Mouse (Mus musculus) embryonic facial prominence, embryonic 10.5 days (tissue): ENCODE measurements around the gene Bmper. TPM values are rescaled to one million over a fixed set of nuclear protein-coding genes. Genes with fewer than 3 reads are reported as not detected.

Experiments
- DNase-seq: peaks from one replicate; pipeline ENCODE4 v3.0.0-alpha.2; 2017; ENCODE audit warnings: low spot score
- H3K27ac ChIP-seq: fragments of 300-500 bp; sonication (generic); replicated peaks from 2 replicates; pipeline ENCODE4 v1.5.1; 2016; ENCODE audit warnings: mild to moderate bottlenecking
- H3K27me3 ChIP-seq: fragments of 300-500 bp; sonication (generic); replicated peaks from 2 replicates; pipeline ENCODE4 v1.6.1; 2016; ENCODE audit warnings: low read depth, mild to moderate bottlenecking; ENCODE audit not compliant: poor library complexity, severe bottlenecking
- H3K36me3 ChIP-seq: fragments of 300-500 bp; sonication (generic); replicated peaks from 2 replicates; pipeline ENCODE4 v1.6.1; 2016; ENCODE audit warnings: mild to moderate bottlenecking, moderate library complexity
- H3K4me1 ChIP-seq: fragments of 300-500 bp; sonication (generic); 2 replicates; pipeline ENCODE4 v1.6.1; 2016
- H3K4me3 ChIP-seq: fragments of 300-500 bp; sonication (generic); 2 replicates; pipeline ENCODE4 v1.5.1; 2016; ENCODE audit warnings: mild to moderate bottlenecking, moderate library complexity
- H3K9me3 ChIP-seq: fragments of 300-500 bp; sonication (generic); 2 replicates; pipeline ENCODE4 v1.6.1; 2016; ENCODE audit warnings: mild to moderate bottlenecking
- WGBS: fragments of 180-500 bp; shearing (Covaris S2); methylation state at CpG from one replicate; pipeline ENCODE4 v1.1.7; 2016; 5-methylcytosine and 5-hydroxymethylcytosine counted together
- polyA plus RNA-seq: library from polyadenylated mRNA; unstranded; fragments of >200 nt; fragmentation: Nextera tagmentation; extraction: Ambion mirVana; gene quantifications from 2 replicates; pipeline ENCODE4 v1.2.1, GENCODE M21; 2016

Bmper gene
- polyA plus RNA-seq, 1 experiment from 2014 or later, result 4.5 TPM

DNA sequence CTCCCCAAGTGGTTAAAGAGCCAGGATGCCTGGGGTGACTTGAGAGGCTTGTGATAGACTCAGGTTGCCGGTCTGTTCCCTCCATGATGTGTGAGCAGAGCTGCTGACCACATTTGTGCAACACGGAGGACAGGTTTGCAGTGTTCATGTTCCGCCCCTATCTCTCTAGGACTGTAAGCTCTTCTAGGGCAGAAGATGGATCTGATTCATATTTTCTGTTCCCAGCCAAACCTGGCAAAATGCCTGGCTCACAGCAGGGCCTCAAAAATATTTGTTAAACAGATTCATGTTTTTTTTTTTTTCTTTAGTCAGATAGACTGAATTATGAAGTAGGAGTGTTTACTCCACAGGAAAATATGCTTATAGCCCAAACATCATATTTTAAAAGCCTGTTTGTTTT, 20.0 kb downstream of the Bmper start:
- H3K4me1 ChIP-seq, result peaks cover 11% of the 10 kb centered on the region
- H3K4me3 ChIP-seq, result no peak overlapping the region
- no peaks in the 10 kb centered on the region for H3K9me3 ChIP-seq
- DNase-seq, result no peak
- WGBS, result 88% methylated on average over 3 of the region's 3 CpGs
- no peaks in the 10 kb centered on the region for H3K27me3 ChIP-seq
- H3K36me3 ChIP-seq, result no peaks in the 10 kb centered on the region
- H3K27ac ChIP-seq, result no peak overlapping the region

DNA sequence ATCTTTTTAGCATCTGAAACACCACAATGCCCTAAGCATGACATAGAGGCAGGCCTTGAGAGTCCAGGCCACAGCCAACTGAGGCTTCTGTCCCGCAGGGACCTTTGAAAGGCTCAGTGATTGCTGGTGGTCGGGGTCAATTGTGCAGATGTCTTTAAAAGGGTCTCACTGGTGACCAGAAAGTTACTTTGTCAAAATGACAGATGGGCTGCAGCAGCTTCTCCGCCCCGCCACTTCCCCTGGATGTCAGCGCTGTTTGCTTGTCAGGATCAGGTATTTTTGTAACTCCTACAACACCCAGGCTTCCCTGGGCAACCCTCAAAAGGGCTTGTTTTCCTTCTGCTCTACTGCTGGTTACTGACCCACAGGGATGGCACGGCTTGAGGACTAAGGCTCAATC, 21.0 kb downstream of the Bmper start:
- no peaks in the 10 kb centered on the region for H3K9me3 ChIP-seq
- peak; percentile 13 for DNase-seq
- peaks cover 7% of the 10 kb centered on the region for H3K4me1 ChIP-seq
- no peaks in the 10 kb centered on the region for H3K36me3 ChIP-seq
- no peak overlapping the region for H3K4me3 ChIP-seq
- H3K27me3 ChIP-seq, result no peaks in the 10 kb centered on the region
- WGBS, result 63% methylated on average over 6 of the region's 6 CpGs
- no peak overlapping the region; the same call in 1 of the 2 replicates for H3K27ac ChIP-seq

DNA sequence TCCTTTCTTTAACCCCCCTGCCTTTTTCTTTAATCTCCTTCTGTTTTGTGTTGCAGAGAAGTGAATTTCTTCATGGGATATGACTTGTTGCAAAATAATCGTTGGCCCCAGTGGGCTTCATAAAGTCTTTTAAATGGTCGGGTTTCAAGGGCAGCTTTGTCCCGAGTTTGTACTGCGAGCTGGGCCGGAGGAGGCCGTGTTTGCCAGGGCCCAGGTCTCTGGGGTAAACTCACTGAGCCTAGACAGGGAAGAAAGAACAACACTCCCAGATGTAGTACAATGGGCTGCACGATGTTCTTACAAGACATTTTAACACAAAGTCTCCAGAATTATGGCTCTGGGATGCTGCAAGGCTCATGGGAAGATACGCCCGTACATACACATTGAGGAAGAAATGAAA, 23.5 kb downstream of the Bmper start:
- WGBS, result 81% methylated on average over 9 of the region's 9 CpGs

DNA sequence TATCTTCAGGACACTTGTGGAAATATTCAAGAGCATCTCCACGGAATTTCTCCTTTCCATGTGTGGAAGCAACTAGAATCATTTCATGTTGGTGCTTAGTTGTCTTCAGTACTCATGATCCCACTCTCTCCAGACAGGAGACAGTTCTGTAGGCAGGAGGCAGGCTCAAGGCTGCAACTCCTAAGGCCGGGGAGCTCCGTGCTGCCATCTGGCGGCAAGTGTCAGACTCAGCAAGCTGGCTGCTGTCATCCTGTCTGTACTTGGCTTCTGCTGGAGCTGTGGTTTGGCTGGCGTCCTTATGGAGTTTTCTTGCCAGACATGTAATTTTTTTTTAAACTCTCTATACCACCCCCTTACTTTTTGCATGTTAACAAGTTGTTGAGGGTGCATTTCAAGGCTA, 27.1 kb downstream of the Bmper start:
- Histone ChIP-seq H3K9me3 (no peaks in the 10 kb centered on the region), H3K4me1 (peaks cover 9% of the 10 kb centered on the region), H3K4me3 (no peak overlapping the region), H3K36me3 (no peaks in the 10 kb centered on the region), H3K27ac (no peak overlapping the region), H3K27me3 (peaks cover 22% of the 10 kb centered on the region)
- WGBS, result 8% methylated on average over 5 of the region's 5 CpGs
- peak; percentile 85 for DNase-seq

More for the DNA sequence above, 23.5 kb downstream of the Bmper start:
- no peaks in the 10 kb centered on the region for H3K27me3 ChIP-seq
- no peaks in the 10 kb centered on the region for H3K9me3 ChIP-seq
- H3K4me1 ChIP-seq, result peaks cover 7% of the 10 kb centered on the region
- no peak overlapping the region for H3K4me3 ChIP-seq
- H3K27ac ChIP-seq, result no peak overlapping the region
- no peak for DNase-seq
- no peaks in the 10 kb centered on the region for H3K36me3 ChIP-seq

DNA sequence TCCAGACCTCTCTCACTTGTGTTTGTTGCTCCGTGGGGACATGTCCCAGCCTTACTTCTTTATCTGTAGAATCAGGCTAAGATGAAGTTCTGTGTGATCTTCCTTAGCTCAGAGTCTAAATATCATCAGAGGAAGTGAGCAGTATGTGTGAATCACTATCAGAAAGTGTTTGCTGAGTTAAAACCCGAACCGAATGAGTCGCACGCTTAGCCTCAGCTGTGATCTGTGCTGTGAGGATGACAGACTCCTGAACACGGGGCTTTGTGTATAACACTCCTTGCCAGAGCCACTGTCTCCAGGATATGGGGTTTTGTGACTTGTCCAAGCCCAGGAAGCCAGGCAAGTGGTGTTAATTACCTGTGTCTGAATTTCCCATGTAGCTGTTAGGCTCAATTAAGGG, 28.1 kb downstream of the Bmper start:
- no peaks in the 10 kb centered on the region for H3K9me3 ChIP-seq
- peaks cover 23% of the 10 kb centered on the region for H3K27me3 ChIP-seq
- 83% methylated on average over 6 of the region's 6 CpGs for WGBS
- no peak for DNase-seq
- no peak overlapping the region for H3K27ac ChIP-seq
- H3K4me3 ChIP-seq, result no peak overlapping the region
- peaks cover 10% of the 10 kb centered on the region for H3K4me1 ChIP-seq
- no peaks in the 10 kb centered on the region for H3K36me3 ChIP-seq

DNA sequence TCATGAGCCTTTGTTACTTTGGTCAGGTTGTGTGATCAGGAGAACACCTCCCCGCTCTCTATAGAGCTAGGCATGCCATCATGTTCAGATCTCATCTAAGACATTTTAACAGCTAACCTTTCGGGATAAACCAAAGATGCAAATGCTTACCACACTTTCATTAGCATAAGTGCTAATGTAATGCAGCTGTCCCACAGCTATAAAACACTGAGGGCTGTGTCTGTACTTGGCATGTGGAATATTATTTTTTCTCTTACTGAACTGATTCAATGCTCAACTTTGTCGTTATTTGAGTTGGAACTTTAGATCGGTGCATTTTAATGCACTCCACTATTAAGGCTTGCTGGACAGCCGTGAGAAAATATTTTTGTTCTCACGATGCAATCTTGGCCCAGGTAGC, 30.7 kb downstream of the Bmper start:
- Histone ChIP-seq H3K27ac (no peak overlapping the region), H3K4me3 (no peak overlapping the region), H3K4me1 (peaks cover 10% of the 10 kb centered on the region), H3K27me3 (peaks cover 23% of the 10 kb centered on the region), H3K36me3 (no peaks in the 10 kb centered on the region), H3K9me3 (no peaks in the 10 kb centered on the region)
- 86% methylated on average over 6 of the region's 6 CpGs for WGBS
- DNase-seq, result no peak

DNA sequence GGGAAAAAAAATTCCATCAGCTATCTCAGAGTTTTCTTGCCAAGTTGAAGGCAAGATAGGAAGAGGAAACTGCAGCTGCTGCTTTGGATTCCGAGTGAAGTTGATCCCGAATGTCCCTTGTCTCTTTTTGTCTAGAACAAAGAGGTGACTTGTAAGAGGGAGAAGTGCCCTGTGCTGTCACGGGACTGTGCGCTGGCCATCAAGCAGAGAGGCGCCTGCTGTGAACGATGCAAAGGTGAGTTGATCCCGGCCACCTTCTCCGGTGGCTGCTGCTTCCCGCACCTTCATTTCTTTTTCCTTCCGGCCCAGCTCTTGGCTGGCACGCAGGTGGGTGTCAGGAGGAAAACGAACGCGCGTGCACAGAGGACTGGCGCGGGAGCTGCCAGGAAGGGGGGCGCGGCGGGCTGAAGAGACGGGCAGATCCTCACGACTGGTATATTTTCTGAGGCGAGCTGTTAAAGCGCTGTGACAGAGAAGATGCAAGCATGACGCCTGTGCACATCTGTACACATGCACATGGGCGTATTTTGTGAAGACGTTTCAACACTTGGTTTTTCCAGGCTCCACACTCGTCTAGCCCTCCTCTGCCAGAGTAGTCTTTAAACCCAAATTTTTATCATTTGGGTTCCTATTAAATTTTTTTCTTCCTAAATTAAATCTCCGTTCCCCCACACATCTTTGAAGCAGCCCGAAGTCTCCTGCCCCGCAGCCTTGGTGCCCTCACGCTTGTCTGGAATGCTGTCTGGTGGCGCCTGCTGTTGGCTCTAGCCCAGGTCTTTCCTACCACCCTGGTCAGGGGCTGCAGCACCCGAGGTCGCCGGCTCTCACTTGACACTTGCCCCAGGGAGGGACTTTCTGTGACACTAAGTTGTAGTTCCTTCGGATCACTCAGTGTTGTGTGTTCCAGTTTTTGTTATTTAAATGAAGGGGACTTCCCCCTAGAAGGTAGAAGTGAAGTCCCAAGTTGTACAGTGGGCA, 31.6 kb downstream of the Bmper start:
- H3K36me3 ChIP-seq, result no peaks in the 10 kb centered on the region
- H3K9me3 ChIP-seq, result peaks cover 3% of the 10 kb centered on the region; the same call in 1 of the 2 replicates
- H3K27ac ChIP-seq, result peak overlapping the region; percentile 30; the same call in 1 of the 2 replicates
- H3K4me1 ChIP-seq, result peaks cover 10% of the 10 kb centered on the region
- H3K4me3 ChIP-seq, result peak overlapping the region; percentile 46
- no peak for DNase-seq
- peaks cover 23% of the 10 kb centered on the region for H3K27me3 ChIP-seq
- 43% methylated on average over 37 of the region's 37 CpGs for WGBS

DNA sequence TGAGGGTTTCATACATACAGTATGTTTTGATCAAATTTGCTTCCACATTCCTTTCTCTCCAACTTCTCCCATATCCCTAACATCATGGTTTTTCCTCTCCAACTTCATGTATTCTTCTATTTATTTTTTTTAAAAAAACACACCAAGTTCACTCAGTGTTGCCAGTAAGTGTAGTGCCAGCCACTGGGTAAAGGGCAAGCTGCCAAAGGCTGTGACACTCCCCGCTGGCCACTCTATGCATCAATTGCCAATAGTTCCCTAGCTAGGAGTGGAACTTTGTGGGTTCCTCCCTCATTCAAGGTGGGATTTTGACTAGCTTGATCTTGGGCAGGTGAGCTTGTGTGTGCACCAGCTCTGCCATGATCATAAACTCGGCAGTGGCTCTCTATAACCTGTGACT, 33.0 kb downstream of the Bmper start:
- no peak overlapping the region for H3K4me3 ChIP-seq
- peaks cover 10% of the 10 kb centered on the region for H3K4me1 ChIP-seq
- H3K9me3 ChIP-seq, result peaks cover 7% of the 10 kb centered on the region; the same call in 1 of the 2 replicates
- DNase-seq, result no peak
- 94% methylated on average over 2 of the region's 2 CpGs for WGBS
- no peaks in the 10 kb centered on the region for H3K36me3 ChIP-seq
- peaks cover 23% of the 10 kb centered on the region for H3K27me3 ChIP-seq
- H3K27ac ChIP-seq, result no peak overlapping the region

DNA sequence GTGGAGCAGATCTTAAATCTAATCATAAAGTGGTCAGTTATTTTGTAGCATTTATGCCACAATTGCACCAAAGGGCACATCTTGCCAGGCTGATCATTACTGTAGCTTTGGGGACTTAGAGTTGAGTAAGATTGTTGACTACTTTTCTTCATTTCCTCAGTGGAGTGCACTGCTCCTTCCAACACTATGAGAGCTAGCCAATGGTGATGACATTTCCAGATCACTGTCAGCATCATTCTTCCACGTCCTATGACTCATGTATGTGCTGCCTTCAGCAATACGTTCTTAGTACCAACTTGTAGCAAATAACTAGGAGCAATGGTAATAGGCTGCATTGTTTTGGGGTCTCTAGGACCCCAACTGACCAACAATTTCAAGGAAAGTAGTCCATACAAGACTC, 33.7 kb downstream of the Bmper start:
- Histone ChIP-seq H3K4me3 (no peak overlapping the region), H3K36me3 (no peaks in the 10 kb centered on the region), H3K4me1 (peaks cover 10% of the 10 kb centered on the region), H3K27me3 (peaks cover 23% of the 10 kb centered on the region), H3K9me3 (peaks cover 7% of the 10 kb centered on the region; the same call in 1 of the 2 replicates), H3K27ac (no peak overlapping the region)
- DNase-seq, result no peak
- WGBS, result 88% methylated on average over 2 of the region's 2 CpGs

DNA sequence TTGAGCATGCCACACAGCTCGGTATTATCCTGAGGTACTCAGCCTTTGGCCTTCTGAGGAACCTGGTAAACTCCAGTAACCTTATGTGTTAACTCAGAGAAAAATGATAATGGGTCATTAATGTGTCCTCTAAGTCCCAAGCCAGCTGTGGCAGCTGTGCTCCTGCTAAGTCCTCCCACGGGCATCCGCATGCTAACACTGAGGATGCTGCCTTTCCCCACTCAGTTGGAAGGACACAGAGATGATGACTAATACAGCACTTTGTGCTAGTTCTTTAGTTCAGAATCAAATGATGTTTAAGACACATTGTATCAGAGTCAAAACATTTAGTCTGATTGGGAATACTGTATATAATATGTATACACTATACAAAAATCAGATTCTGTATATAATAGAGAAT, 39.0 kb downstream of the Bmper start:
- 93% methylated on average over 3 of the region's 3 CpGs for whole genome bisulfite sequencing
- H3K9me3 ChIP-seq, result peaks cover 7% of the 10 kb centered on the region; the same call in 1 of the 2 replicates
- no peak for DNase-seq
- no peaks in the 10 kb centered on the region for H3K27me3 ChIP-seq
- H3K36me3 ChIP-seq, result no peaks in the 10 kb centered on the region
- H3K27ac ChIP-seq, result no peak overlapping the region
- no peak overlapping the region for H3K4me3 ChIP-seq
- peaks cover 4% of the 10 kb centered on the region; the same call in 1 of the 2 replicates for H3K4me1 ChIP-seq

DNA sequence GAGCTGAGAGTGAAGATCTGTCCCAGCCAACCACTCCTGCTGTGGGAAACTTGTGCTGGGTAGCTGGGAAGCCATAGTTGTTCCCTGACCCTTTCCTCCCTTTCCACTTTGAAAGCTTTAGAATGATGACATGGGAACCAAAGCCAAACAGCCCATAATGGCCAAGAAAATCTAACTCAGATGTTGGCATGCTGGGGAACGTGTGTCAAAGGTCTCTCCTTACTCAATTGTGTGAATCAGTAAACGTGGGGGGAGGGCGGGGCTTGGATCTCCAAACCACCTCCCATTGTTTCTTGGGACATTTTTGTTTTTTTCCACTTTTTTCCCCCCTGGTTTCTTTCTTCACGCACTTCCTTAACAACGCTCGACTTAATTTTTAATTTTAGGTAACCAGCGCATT, 40.0 kb downstream of the Bmper start:
- Histone ChIP-seq H3K4me3 (no peak overlapping the region), H3K36me3 (no peaks in the 10 kb centered on the region), H3K27ac (no peak overlapping the region), H3K9me3 (peaks cover 7% of the 10 kb centered on the region; the same call in 1 of the 2 replicates), H3K4me1 (peaks cover 4% of the 10 kb centered on the region; the same call in 1 of the 2 replicates), H3K27me3 (no peaks in the 10 kb centered on the region)
- WGBS, result 77% methylated on average over 7 of the region's 7 CpGs
- DNase-seq, result no peak

DNA sequence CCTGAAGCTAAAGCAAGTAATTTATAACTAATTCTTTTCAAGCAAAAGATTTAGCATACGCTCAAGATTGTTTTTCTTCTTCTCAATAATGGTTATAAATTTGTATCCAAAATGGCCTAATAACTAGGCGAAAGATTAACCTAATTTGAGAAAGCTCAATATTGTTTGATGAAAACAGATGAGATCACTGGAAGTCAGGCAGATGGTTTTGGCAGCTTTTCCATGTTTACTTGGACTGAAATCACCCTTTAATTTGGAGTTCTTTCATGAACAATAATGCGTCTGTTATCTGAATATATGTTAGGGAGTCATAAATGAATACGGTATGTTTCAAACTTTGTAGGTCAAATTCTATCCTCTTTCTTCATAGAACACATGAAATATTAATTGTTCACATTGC, 41.6 kb downstream of the Bmper start:
- H3K27ac ChIP-seq, result no peak overlapping the region
- WGBS, result 94% methylated on average over 4 of the region's 4 CpGs
- peaks cover 4% of the 10 kb centered on the region; the same call in 1 of the 2 replicates for H3K4me1 ChIP-seq
- H3K9me3 ChIP-seq, result 0 out of 2 replicates have a peak, but pooled peaks cover 4% of the 10 kb centered on the region
- no peaks in the 10 kb centered on the region for H3K27me3 ChIP-seq
- DNase-seq, result no peak
- H3K36me3 ChIP-seq, result no peaks in the 10 kb centered on the region
- no peak overlapping the region for H3K4me3 ChIP-seq

DNA sequence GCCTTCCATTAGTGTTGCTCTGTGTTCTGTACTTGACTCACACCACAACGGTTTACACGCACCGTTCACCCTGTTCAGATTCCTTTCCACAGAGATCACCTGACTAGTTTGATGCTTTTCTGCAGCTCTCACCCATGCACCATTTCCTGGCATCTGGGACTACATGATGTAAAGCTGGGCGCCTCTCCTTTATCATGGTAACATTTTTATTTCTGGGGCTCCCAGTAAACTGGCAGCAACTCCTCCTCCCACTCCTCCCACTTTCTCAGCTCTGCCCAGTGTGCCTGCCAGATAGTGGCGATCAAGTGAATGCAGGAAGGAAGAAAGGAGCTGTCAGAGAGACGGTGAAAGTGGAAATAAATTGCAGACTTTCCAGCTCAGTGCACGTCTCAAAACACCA, 45.7 kb downstream of the Bmper start:
- no peaks in the 10 kb centered on the region for H3K36me3 ChIP-seq
- no peaks in the 10 kb centered on the region for H3K9me3 ChIP-seq
- H3K27ac ChIP-seq, result no peak overlapping the region
- H3K4me3 ChIP-seq, result no peak overlapping the region
- H3K4me1 ChIP-seq, result no peaks in the 10 kb centered on the region
- DNase-seq, result no peak
- H3K27me3 ChIP-seq, result no peaks in the 10 kb centered on the region
- WGBS, result 78% methylated on average over 7 of the region's 7 CpGs
